Mouse (Mus musculus) hindbrain, postnatal 0 days (tissue): Measurements from ENCODE around the gene Cacng7. TPM values are rescaled to one million over a fixed set of nuclear protein-coding genes. Genes with fewer than 3 reads are reported as not detected.
"Not testable (repeated sequence)": the region's sequence is repeated elsewhere in the genome, so short reads cannot be mapped to it uniquely, and the experiment has no call there.

ENCODE experiments used
- ATAC-seq: fragments of 200-750 bp; cut with Nextera tagmentation; 2 replicates; pipeline ENCODE4 v1.8.0; 2017; ENCODE audit warnings: mild to moderate bottlenecking, moderate TSS enrichment, moderate library complexity
- DNase-seq: peaks from one replicate; pipeline ENCODE4 v3.0.0-alpha.2; 2015; ENCODE audit warnings: low spot score
- H3K27ac ChIP-seq: fragments of 300-500 bp; sonication (generic); 2 replicates; pipeline ENCODE4 v1.5.1; 2014; ENCODE audit warnings: mild to moderate bottlenecking
- H3K27me3 ChIP-seq: fragments of 300-500 bp; sonication (generic); 2 replicates; pipeline ENCODE4 v1.6.1; 2014; ENCODE audit warnings: low read length, mixed read lengths; ENCODE audit not compliant: insufficient read depth
- H3K36me3 ChIP-seq: fragments of 300-500 bp; sonication (generic); 2 replicates; pipeline ENCODE4 v1.6.1; 2014; ENCODE audit warnings: low read length, mixed read lengths; ENCODE audit not compliant: insufficient read depth
- H3K4me1 ChIP-seq: fragments of 300-500 bp; sonication (generic); 2 replicates; pipeline ENCODE4 v1.6.1; 2014; ENCODE audit warnings: antibody characterized with exemption, low read length, mixed read lengths; ENCODE audit not compliant: insufficient read depth
- H3K4me2 ChIP-seq: fragments of 300-500 bp; sonication (generic); 2 replicates; pipeline ENCODE4 v1.6.1; 2014; ENCODE audit warnings: low read depth, mild to moderate bottlenecking, low read length, moderate library complexity, mixed read lengths
- H3K4me3 ChIP-seq: fragments of 300-500 bp; sonication (generic); 2 replicates; pipeline ENCODE4 v1.5.1; 2014; ENCODE audit warnings: low read length
- H3K9ac ChIP-seq: fragments of 300-500 bp; sonication (generic); replicated peaks from 2 replicates; pipeline ENCODE4 v1.6.1; 2014; ENCODE audit warnings: mild to moderate bottlenecking, low read length, moderate library complexity, mixed read lengths
- H3K9me3 ChIP-seq: fragments of 300-500 bp; sonication (generic); 2 replicates; pipeline ENCODE4 v1.6.1; 2016; ENCODE audit warnings: low read length, mixed read lengths
- CTCF ChIP-seq: IDR thresholded peaks from 2 replicates; pipeline ENCODE4 v1.5.1; 2016; ENCODE audit warnings: antibody characterized with exemption, control low read depth, low read depth
- WGBS: fragments of 180-500 bp; shearing (Covaris S2); extraction: QIAGEN DNeasy Blood & Tissue Kit; methylation state at CpG from one replicate; pipeline ENCODE4 v1.1.7; 2014; 5-methylcytosine and 5-hydroxymethylcytosine counted together
- polyA plus RNA-seq: library from polyadenylated mRNA; unstranded; fragments of >200 nt; fragmentation: Nextera tagmentation; extraction: Ambion mirVana; gene quantifications from 2 replicates; pipeline ENCODE4 v1.2.1, GENCODE M21; 2015
- total RNA-seq: library from RNA; depleted of rRNA; stranded (reverse); fragments of >200 nt; gene quantifications from 2 replicates; pipeline ENCODE4 v1.2.3, GENCODE M21; 2014

Cacng7 gene
- total and polyA plus RNA-seq, 2 experiments from 2014 or later, result 4.0 to 115 TPM

- Histone ChIP-seq H3K27me3 (no peaks in the 10 kb centered on the region), H3K4me1 (0 out of 2 replicates have a peak, but pooled peaks cover 6% of the 10 kb centered on the region), H3K27ac (peak overlapping the region; percentile 82), H3K36me3 (peaks cover 7% of the 10 kb centered on the region; the same call in 1 of the 2 replicates), H3K9me3 (no peaks in the 10 kb centered on the region), H3K9ac (peak overlapping the region; percentile 87), H3K4me3 (peak overlapping the region; percentile 61), H3K4me2 (peak overlapping the region; percentile 71)
- DNase-seq (peak; percentile 96), ATAC-seq (peak; percentile 95)
- WGBS, result 4% methylated on average over 18 of the region's 18 CpGs
- no peak for TF ChIP-seq CTCF
Observed at GRCm38 (mm10) chr7:3290257-3291033, 42.3 kb upstream of the Cacng7 start.

DNA sequence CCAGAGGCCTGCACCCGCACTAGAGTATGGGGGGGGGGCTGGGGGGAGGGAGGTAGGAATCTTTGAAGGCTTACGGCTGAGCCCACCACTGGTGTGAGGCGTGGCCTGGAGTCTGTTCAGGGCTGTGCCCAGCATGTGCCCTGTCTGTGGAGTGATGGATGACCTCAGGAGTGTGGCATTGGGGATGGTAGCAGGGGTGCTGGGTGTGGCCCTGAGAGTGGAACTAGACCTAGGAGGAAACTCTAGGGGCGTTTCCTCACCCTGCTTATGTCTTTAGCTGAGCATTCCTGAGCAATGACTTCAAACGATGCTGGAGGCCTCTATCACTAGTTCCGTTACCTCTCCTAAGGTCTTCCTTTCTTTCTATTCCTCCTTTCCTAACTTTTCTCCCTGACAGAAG lies 41.6 kb upstream of the Cacng7 start:
- no peaks in the 10 kb centered on the region for H3K9me3 ChIP-seq
- peak; percentile 2; the same call in 1 of the 2 replicates for ATAC-seq
- H3K4me1 ChIP-seq, result 0 out of 2 replicates have a peak, but pooled peaks cover 6% of the 10 kb centered on the region
- peak overlapping the region; percentile 61 for H3K4me3 ChIP-seq
- peaks cover 8% of the 10 kb centered on the region; the same call in 1 of the 2 replicates for H3K36me3 ChIP-seq
- H3K9ac ChIP-seq, result no peak overlapping the region; the same call in 1 of the 2 replicates
- DNase-seq, result no peak
- peak overlapping the region; percentile 71 for H3K4me2 ChIP-seq
- TF ChIP-seq CTCF, result no peak
- H3K27ac ChIP-seq, result peak overlapping the region; percentile 82; the same call in 1 of the 2 replicates
- WGBS, result 51% methylated on average over 5 of the region's 6 CpGs
- no peaks in the 10 kb centered on the region for H3K27me3 ChIP-seq

- no peak overlapping the region for H3K4me3 ChIP-seq
Observed at GRCm38 (mm10) chr7:3291764-3292163, 41.0 kb upstream of the Cacng7 start.

DNA sequence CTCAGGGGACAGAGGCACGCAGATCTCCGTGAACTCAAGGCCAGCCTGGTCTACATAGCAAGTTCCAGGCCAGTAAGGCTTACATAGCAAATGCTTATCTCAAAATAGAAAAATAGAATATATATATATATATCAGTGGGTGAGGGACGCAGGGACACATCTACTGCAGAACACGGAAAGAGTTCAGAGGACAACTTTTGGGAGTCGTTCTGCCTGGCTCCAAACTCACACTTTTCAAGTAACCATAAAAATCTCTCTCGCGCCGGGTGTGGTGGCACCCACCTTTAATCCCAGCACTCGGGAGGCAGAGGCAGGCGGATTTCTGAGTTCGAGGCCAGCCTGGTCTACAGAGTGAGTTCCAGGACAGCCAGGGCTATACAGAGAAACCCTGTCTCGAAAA lies 40.5 kb upstream of the Cacng7 start:
- WGBS, result 82% methylated on average over 12 of the region's 12 CpGs
- H3K9me3 ChIP-seq, H3K27ac ChIP-seq, H3K4me1 ChIP-seq, H3K4me3 ChIP-seq, H3K27me3 ChIP-seq, DNase-seq, H3K9ac ChIP-seq, ATAC-seq: not testable (repeated sequence)
- peak overlapping the region; percentile 46; the same call in 1 of the 2 replicates for H3K4me2 ChIP-seq
- peaks cover 18% of the 10 kb centered on the region; the same call in 1 of the 2 replicates for H3K36me3 ChIP-seq

More at GRCm38 (mm10) chr7:3291764-3292163, 41.0 kb upstream of the Cacng7 start:
- 0 out of 2 replicates have a peak, but pooled peaks cover 6% of the 10 kb centered on the region for H3K4me1 ChIP-seq
- ATAC-seq (no peak), DNase-seq (no peak)
- H3K36me3 ChIP-seq, result peaks cover 13% of the 10 kb centered on the region; the same call in 1 of the 2 replicates
- H3K4me2 ChIP-seq, result 0 out of 2 replicates have a peak overlapping the region, but pooled peaks have one; percentile 46
- H3K9me3 ChIP-seq, result no peaks in the 10 kb centered on the region
- TF ChIP-seq CTCF, result no peak
- no peak overlapping the region for H3K27ac ChIP-seq
- H3K27me3 ChIP-seq, result no peaks in the 10 kb centered on the region
- 82% methylated on average over 3 of the region's 3 CpGs for WGBS
- H3K9ac ChIP-seq, result no peak overlapping the region

DNA sequence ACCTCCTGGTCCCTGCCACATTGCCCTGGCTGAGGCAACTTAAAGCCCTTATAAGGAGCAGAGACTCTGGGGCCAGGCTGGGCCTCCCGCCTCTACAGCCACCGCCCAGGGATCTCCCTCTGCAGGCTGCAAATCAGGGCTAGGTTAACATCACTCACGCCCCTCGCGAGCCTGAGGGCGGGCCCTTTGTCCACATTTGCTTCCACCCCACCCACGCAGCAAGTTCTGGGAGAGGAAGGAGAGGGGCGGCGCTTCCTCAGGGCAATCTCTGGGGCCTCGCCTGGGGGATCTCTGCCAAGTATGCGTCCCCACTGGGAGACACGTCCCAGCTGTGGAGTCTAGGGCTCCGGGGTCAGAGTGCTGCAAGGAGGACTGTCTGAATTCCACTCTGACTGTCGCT lies 40.0 kb upstream of the Cacng7 start:
- Histone ChIP-seq H3K9ac (no peak overlapping the region; the same call in 1 of the 2 replicates), H3K27me3 (no peaks in the 10 kb centered on the region), H3K36me3 (peaks cover 23% of the 10 kb centered on the region; the same call in 1 of the 2 replicates), H3K4me3 (peak overlapping the region; percentile 20), H3K9me3 (no peaks in the 10 kb centered on the region), H3K27ac (no peak overlapping the region), H3K4me1 (0 out of 2 replicates have a peak, but pooled peaks cover 6% of the 10 kb centered on the region), H3K4me2 (peak overlapping the region; percentile 46)
- TF ChIP-seq CTCF, result no peak
- DNase-seq (peak; percentile 52), ATAC-seq (no peak)
- 4% methylated on average over 14 of the region's 14 CpGs for WGBS

- no peak for TF ChIP-seq CTCF
Observed at GRCm38 (mm10) chr7:3294794-3295193, 38.0 kb upstream of the Cacng7 start.

More at GRCm38 (mm10) chr7:3294794-3295193, 38.0 kb upstream of the Cacng7 start:
- Histone ChIP-seq H3K27ac (no peak overlapping the region), H3K4me3 (no peak overlapping the region), H3K9ac (no peak overlapping the region), H3K4me2 (no peak overlapping the region), H3K27me3 (no peaks in the 10 kb centered on the region), H3K36me3 (peaks cover 29% of the 10 kb centered on the region; the same call in 1 of the 2 replicates), H3K4me1 (0 out of 2 replicates have a peak, but pooled peaks cover 6% of the 10 kb centered on the region), H3K9me3 (no peaks in the 10 kb centered on the region)
- ATAC-seq, result no peak
- WGBS, result 90% methylated on average over 1 of the region's 1 CpGs
- no peak for DNase-seq
